Mouse (Mus musculus): Measurements from ENCODE around the gene Txn2. TPM values are rescaled to one million over a fixed set of nuclear protein-coding genes. Genes with fewer than 3 reads are reported as not detected.

Txn2 gene
- polyA plus RNA-seq, 1 experiment from 2014 or later = 248 TPM

DNA sequence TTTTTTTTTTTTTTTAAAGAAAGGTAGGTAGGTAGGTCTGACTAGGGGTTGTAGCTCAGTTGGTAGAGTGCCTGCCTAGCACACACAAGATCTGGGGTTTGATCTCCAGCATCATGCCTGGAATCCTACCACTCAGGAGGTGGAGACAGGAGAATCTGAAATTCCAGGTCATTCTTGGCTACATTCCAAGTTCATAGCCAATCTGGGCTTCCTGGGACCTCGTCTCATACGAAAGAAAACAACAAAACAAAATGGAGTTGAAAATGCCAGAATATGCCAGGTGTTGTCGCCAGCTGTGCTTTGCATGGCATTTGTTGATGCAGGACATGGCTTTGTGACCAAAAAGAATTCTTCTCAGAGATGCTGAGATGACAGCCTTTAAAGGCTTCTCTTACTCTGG is 4.4 kb upstream of the Txn2 start:
- no peak for ATAC-seq (ENCODE audit: extremely low read depth, insufficient number of reproducible peaks, low FRiP score, low TSS enrichment)
- Histone ChIP-seq H3K4me2 (no peak overlapping the region; the same call in 1 of the 2 replicates), H3K9me3 (no peaks in the 10 kb centered on the region), H3K4me1 (peaks cover 24% of the 10 kb centered on the region), H3K9ac (no peak overlapping the region), H3K36me3 (no peaks in the 10 kb centered on the region), H3K4me3 (no peak overlapping the region), H3K27me3 (replicated peaks) (peaks cover 13% of the 10 kb centered on the region; the same call in 1 of the 2 replicates), H3K27ac (replicated peaks) (no peak overlapping the region)
- WGBS = 45% methylated on average over 3 of the region's 3 CpGs

DNA sequence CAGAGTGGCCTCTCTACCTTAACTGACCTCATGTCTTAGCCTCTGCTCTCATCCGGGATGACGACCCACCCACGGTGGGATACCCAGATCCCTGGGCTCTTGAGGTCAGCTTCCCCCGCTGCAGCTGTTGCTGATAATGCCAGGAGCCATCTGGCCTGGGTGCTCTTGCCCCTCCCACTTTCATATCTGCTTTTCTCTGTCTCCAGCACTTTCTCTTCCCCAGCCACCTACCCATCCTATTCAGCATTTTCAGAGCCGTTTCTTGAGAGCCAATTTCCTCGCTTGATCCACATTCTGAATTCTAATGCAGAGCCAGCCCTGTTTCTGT is 2.8 kb upstream of the Txn2 start:
- 46% methylated on average over 6 of the region's 6 CpGs for WGBS
- ATAC-seq (ENCODE audit: extremely low read depth, insufficient number of reproducible peaks, low FRiP score, low TSS enrichment) = no peak
- H3K9ac ChIP-seq = peak overlapping the region; percentile 1; the same call in 1 of the 2 replicates

DNA sequence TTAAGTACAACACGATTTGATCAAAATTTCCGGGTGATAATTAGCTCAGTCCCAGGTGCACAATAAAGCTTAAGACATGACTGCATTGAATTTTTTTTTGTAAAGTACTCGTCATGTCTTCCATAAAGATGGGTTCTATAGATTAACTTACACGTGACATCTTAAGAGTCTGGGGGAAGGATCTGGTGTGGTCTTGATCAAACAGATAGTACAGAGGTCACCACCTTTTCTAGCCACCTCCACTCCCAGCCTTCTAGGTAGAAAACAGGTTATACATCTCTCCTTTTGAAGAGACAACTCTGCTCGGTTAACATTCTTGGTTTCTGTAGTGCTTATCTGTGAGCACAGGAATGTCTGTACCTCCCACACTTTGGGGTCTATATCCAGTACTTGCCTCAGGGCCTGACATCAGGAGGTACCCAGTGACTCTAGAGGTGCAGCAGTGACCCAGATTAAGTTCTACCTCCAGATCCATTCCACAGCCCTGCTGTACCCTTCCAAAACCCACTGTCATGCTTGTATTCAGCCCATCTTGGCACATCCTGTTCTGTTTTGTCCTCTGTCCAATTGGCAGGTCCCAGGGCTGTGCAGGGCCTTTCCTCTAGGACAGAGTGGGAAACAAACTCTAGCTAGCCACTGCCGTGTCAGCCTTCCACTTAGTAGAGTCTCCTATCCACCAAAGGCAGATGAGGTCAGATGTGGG is 2.3 kb upstream of the Txn2 start:
- H3K4me3 ChIP-seq = no peak overlapping the region
- no peak for ATAC-seq (ENCODE audit: extremely low read depth, insufficient number of reproducible peaks, low FRiP score, low TSS enrichment)
- no peak overlapping the region for H3K27ac ChIP-seq (replicated peaks)
- H3K27me3 ChIP-seq (replicated peaks) = peaks cover 13% of the 10 kb centered on the region; the same call in 1 of the 2 replicates
- no peak overlapping the region for H3K4me2 ChIP-seq
- peak overlapping the region; percentile 19; the same call in 1 of the 2 replicates for H3K9ac ChIP-seq
- 55% methylated on average over 6 of the region's 6 CpGs for WGBS
- peaks cover 15% of the 10 kb centered on the region for H3K36me3 ChIP-seq
- peaks cover 36% of the 10 kb centered on the region for H3K4me1 ChIP-seq
- no peaks in the 10 kb centered on the region for H3K9me3 ChIP-seq

More for the DNA sequence above, 2.8 kb upstream of the Txn2 start:
- H3K4me1 ChIP-seq = peaks cover 36% of the 10 kb centered on the region
- H3K27me3 ChIP-seq (replicated peaks) = peaks cover 13% of the 10 kb centered on the region; the same call in 1 of the 2 replicates
- no peak overlapping the region for H3K27ac ChIP-seq (replicated peaks)
- no peaks in the 10 kb centered on the region for H3K9me3 ChIP-seq
- H3K36me3 ChIP-seq = peaks cover 10% of the 10 kb centered on the region
- no peak overlapping the region for H3K4me3 ChIP-seq
- H3K4me2 ChIP-seq = no peak overlapping the region

DNA sequence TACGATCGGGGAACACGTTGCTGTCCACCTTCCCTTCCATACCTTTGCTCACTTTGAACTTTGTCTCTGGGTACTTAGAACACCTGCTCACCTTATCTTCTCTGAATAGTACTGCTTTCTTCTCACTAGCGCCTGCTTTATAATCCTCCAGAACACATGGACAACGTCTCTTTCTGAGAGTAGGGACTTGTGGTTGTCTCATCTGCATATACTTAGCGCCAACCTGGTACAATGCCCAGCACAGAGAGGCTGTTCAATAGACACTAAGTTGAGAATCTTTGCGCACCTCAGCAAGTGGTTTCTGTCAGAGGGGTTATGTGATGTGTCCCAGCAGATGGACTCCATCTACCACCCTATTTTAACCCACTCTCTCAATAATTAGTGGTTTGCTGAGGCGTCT is 998 bp upstream of the Txn2 start:
- H3K9me3 ChIP-seq = no peaks in the 10 kb centered on the region
- H3K36me3 ChIP-seq = peaks cover 26% of the 10 kb centered on the region
- 0 out of 2 replicates have a peak overlapping the region, but pooled peaks have one; percentile 73 for H3K27ac ChIP-seq (replicated peaks)
- peak overlapping the region; percentile 73 for H3K4me3 ChIP-seq
- no peak for ATAC-seq (ENCODE audit: extremely low read depth, insufficient number of reproducible peaks, low FRiP score, low TSS enrichment)
- WGBS = 48% methylated on average over 8 of the region's 8 CpGs
- peak overlapping the region; percentile 77 for H3K4me2 ChIP-seq
- H3K4me1 ChIP-seq = peaks cover 36% of the 10 kb centered on the region
- H3K27me3 ChIP-seq (replicated peaks) = peaks cover 4% of the 10 kb centered on the region; the same call in 1 of the 2 replicates
- H3K9ac ChIP-seq = peak overlapping the region; percentile 81

DNA sequence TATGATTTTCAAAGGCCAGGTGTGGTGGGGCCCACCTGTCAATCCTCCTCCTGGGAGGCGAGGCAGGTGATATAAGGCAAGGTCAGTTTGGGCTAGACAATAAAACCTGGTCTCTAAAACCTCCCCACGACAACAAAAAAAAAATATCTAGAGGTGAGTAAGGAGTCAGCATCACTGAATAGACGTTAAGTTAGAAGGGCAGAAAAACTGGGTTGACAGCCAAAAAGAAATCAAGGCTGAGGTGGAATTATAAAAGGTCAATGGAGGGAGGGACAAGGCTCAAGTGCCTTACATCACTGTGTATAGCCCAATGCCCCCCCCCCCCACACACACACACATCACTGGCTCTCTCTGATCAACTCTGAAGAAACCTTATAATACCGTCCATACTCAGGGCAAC is 715 bp downstream of the Txn2 start:
- peak overlapping the region; percentile 73 for H3K4me3 ChIP-seq
- 26% methylated on average over 4 of the region's 4 CpGs for WGBS
- peak overlapping the region; percentile 77 for H3K4me2 ChIP-seq
- H3K4me1 ChIP-seq = peaks cover 27% of the 10 kb centered on the region
- no peaks in the 10 kb centered on the region for H3K27me3 ChIP-seq (replicated peaks)
- H3K27ac ChIP-seq (replicated peaks) = peak overlapping the region; percentile 94
- no peaks in the 10 kb centered on the region for H3K9me3 ChIP-seq
- peak overlapping the region; percentile 85 for H3K9ac ChIP-seq
- ATAC-seq (ENCODE audit: extremely low read depth, insufficient number of reproducible peaks, low FRiP score, low TSS enrichment) = no peak
- peaks cover 43% of the 10 kb centered on the region for H3K36me3 ChIP-seq

DNA sequence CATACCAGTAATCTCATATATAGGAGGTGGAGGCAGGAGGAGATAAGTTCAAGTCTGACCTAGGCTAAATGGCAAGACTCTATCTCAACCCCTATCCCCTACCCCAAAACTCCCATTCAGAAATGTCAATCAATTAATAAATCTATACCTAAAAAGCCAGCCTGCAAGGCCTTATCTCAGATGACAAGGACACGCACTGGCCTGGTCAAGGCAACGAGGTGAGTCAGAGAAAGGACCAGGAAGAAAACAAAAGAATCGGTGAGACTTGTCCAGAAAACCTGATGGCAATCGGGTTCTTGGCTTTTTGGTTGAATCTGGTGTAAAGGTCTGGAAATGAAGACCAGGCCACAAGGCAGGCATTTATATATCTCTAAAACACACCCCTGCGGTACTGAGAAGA is 1.9 kb downstream of the Txn2 start:
- no peak for ATAC-seq (ENCODE audit: extremely low read depth, insufficient number of reproducible peaks, low FRiP score, low TSS enrichment)
- H3K36me3 ChIP-seq = peaks cover 55% of the 10 kb centered on the region
- no peak overlapping the region for H3K27ac ChIP-seq (replicated peaks)
- H3K27me3 ChIP-seq (replicated peaks) = no peaks in the 10 kb centered on the region
- no peak overlapping the region for H3K4me2 ChIP-seq
- H3K4me3 ChIP-seq = no peak overlapping the region
- H3K9me3 ChIP-seq = no peaks in the 10 kb centered on the region
- 86% methylated on average over 5 of the region's 5 CpGs for WGBS
- 0 out of 2 replicates have a peak overlapping the region, but pooled peaks have one; percentile 85 for H3K9ac ChIP-seq
- H3K4me1 ChIP-seq = peaks cover 27% of the 10 kb centered on the region

DNA sequence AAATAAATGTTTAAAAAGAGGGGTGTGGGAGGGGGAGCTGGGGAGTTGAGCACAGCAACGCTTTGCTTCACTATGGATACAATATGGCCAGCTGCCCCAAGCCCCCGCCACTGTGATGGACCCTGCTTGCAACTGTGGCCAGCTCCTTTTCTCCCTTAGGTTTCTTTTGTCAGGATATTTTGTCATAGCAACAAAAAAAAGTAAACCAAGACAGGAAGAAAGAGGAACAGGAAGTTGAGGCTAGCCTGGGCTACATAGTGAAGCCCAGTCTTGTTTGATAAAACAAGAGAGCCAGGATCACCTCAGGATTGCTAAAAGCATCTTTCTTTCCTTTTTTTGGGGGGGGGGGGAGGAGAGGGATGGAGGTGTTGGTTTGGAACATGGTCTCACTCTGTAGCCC is 3.6 kb downstream of the Txn2 start:
- ATAC-seq (ENCODE audit: extremely low read depth, insufficient number of reproducible peaks, low FRiP score, low TSS enrichment) = no peak
- peaks cover 27% of the 10 kb centered on the region for H3K4me1 ChIP-seq
- H3K4me3 ChIP-seq = no peak overlapping the region
- no peak overlapping the region for H3K9ac ChIP-seq
- WGBS = 92% methylated on average over 2 of the region's 2 CpGs
- no peak overlapping the region for H3K4me2 ChIP-seq
- peaks cover 70% of the 10 kb centered on the region for H3K36me3 ChIP-seq
- no peak overlapping the region for H3K27ac ChIP-seq (replicated peaks)
- H3K9me3 ChIP-seq = no peaks in the 10 kb centered on the region
- H3K27me3 ChIP-seq (replicated peaks) = no peaks in the 10 kb centered on the region

DNA sequence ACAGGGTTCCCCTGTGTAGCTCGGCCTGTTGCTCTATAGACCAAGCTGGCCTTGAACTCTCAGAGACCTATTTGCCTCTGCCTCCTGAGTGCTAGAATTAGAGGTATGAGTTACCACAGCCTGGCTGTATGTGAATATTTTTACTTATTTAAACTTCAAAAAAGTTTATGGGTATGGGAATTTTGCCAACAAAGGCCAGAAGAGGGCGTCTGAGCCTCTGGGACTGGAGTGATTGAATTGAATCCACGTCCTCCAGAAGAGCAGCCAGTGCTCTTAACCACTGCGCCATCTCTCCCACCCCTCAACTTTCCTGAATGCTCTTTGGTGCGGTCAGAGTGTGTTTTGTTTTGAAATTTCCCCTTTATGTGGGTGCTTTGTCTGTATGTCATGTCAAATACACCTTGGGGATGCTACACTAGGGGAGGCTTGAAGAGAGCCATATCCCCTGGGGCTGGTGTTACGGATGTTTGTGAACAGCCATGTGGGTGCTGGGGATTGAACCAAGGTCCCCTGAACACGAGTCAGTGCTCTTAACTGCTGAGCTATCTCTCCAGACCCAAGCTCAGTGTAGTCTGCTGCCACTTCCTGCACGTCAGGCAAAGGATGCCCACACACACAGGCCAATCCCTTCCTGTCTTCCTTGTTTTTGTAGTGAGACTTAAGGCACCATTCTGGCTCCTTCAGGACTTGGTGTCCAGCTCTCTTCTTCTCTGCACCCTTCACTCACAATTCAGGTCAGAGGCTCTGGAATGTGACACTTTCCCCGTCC is 5.4 kb downstream of the Txn2 start:
- WGBS = 68% methylated on average over 9 of the region's 9 CpGs
- Histone ChIP-seq H3K36me3 (peaks cover 88% of the 10 kb centered on the region), H3K9me3 (no peaks in the 10 kb centered on the region)

DNA sequence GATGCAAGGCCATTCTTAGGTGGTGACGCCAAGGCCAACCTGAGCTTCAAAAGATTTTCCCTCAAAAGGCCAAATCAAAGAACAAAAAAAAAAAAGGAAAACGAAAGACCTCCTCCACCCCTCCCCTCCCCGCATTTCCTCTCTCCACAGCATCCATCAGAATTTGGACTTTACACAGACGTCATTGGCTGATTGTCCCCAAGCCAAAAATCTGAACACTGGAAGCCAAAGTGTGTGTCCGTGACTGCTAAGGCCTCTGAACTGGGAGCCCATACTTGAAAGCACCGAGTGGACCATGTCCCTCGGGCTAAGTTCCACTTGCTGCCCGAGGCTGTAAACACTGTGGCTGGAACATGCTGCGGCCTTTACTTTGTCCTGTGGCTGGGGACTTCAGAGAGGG is 6.1 kb downstream of the Txn2 start:
- 80% methylated on average over 9 of the region's 9 CpGs for whole genome bisulfite sequencing
- H3K4me3 ChIP-seq = no peak overlapping the region
- ATAC-seq (ENCODE audit: extremely low read depth, insufficient number of reproducible peaks, low FRiP score, low TSS enrichment) = no peak
- peaks cover 95% of the 10 kb centered on the region for H3K36me3 ChIP-seq
- no peaks in the 10 kb centered on the region for H3K9me3 ChIP-seq
- H3K9ac ChIP-seq = no peak overlapping the region
- peaks cover 12% of the 10 kb centered on the region for H3K4me1 ChIP-seq
- no peak overlapping the region for H3K27ac ChIP-seq (replicated peaks)
- H3K27me3 ChIP-seq (replicated peaks) = no peaks in the 10 kb centered on the region
- no peak overlapping the region for H3K4me2 ChIP-seq

More for the DNA sequence above, 5.4 kb downstream of the Txn2 start:
- H3K4me1 ChIP-seq = peaks cover 18% of the 10 kb centered on the region
- no peak overlapping the region for H3K4me3 ChIP-seq
- ATAC-seq (ENCODE audit: extremely low read depth, insufficient number of reproducible peaks, low FRiP score, low TSS enrichment) = no peak
- no peak overlapping the region for H3K9ac ChIP-seq
- no peak overlapping the region for H3K4me2 ChIP-seq
- H3K27ac ChIP-seq (replicated peaks) = no peak overlapping the region
- no peaks in the 10 kb centered on the region for H3K27me3 ChIP-seq (replicated peaks)

DNA sequence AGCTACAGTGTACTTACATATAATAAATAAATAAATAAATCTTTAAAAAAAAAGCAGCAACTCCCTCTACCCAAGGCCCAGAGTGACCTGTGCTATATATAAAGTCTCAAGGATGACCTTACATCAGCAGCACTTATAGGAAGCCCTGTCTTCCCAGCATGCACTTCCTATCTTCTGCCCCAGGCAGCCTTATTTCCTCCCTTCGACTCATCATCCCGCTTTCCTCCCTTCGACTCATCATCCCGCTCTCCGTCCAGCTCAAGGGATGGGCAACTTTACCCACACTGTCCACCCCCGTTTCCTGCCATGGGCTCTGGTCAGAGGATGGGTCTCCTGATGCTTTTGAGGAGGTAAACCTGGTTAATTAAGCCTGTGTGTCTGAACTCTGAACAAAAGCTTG is 7.2 kb downstream of the Txn2 start:
- Histone ChIP-seq H3K9ac (peak overlapping the region; percentile 6; the same call in 1 of the 2 replicates), H3K4me1 (peaks cover 9% of the 10 kb centered on the region; the same call in 1 of the 2 replicates), H3K27me3 (replicated peaks) (no peaks in the 10 kb centered on the region), H3K4me3 (no peak overlapping the region), H3K4me2 (no peak overlapping the region), H3K36me3 (peaks cover 91% of the 10 kb centered on the region), H3K9me3 (no peaks in the 10 kb centered on the region), H3K27ac (replicated peaks) (no peak overlapping the region)
- 80% methylated on average over 6 of the region's 6 CpGs for WGBS
- no peak; the same call in 1 of the 2 replicates for ATAC-seq (ENCODE audit: extremely low read depth, insufficient number of reproducible peaks, low FRiP score, low TSS enrichment)

DNA sequence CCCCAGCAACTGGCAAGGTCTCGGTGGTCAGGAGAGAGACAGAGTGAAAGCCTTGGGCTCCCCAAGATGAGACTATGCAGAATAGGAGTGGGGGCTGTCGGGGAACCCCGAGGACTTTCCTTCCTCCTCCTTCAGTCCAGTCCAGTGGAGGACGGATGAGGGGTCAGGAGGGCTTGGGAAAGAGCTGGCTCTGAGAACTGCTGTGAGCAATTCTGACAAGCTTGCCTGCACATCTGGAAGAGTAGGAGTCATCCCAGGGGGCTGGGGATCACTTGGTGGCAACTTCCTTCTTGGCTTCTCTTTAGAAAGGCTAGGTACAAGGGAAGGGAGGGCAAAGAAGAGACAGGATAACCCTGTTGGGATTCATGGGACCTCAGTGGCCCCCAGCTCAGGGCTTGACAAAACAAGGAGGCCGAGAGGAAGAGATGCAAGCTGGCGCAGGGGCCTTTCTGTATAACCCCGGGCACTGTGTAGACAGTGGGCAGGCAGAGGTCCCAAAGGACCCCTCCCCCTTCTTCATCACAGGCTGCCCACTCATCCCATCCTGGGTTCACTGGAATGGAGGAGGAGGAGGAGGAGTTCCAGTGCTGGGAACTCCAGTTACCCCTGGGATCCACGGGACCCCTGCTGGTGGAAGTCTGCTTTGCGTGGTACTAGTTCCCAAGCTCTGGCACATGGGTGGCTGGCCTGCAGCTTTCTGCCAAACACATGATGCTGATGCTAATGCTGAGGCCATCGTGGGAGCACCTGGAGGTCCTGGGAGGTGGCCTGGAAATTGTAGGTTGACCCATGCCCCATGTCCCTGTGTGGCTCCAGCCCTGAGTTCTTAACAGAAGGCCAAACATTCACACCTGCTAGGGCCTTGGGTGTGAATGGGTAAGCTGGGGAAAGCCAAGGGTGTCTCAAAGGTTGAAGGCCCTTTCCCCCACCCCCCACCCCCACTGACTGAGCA is 8.0 kb downstream of the Txn2 start:
- 76% methylated on average over 10 of the region's 10 CpGs for WGBS
- Histone ChIP-seq H3K27ac (replicated peaks) (no peak overlapping the region), H3K4me1 (peaks cover 9% of the 10 kb centered on the region; the same call in 1 of the 2 replicates), H3K9me3 (no peaks in the 10 kb centered on the region), H3K4me2 (no peak overlapping the region), H3K9ac (no peak overlapping the region; the same call in 1 of the 2 replicates), H3K27me3 (replicated peaks) (no peaks in the 10 kb centered on the region), H3K36me3 (peaks cover 91% of the 10 kb centered on the region), H3K4me3 (no peak overlapping the region)
- no peak for ATAC-seq (ENCODE audit: extremely low read depth, insufficient number of reproducible peaks, low FRiP score, low TSS enrichment)

All from heart, embryonic 13.5 days (tissue).